Mouse (Mus musculus): ENCODE results near the gene 2610528A11Rik.
"Not testable (repeated sequence)": the region's sequence is repeated elsewhere in the genome, so short reads cannot be mapped to it uniquely, and the experiment has no call there.

The 2610528A11Rik gene

DNA sequence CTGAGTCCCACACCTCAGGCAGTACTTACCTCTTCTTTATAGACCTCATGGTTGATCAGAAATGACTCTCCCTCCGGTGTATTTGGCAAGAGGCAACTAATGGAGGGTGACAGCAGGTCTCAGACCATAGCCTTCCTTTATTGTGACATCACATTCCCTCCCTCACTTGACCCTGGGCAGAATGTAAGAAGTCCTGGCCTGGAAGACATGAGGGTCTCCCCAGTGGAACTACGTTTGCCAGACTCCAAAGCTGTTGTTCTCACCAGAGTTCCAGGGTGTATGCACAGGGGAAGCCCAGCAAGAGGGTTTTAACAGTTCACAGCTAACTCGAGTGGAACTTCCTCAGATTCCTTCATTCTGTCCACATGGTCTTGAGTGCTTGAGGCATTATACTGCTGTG lies at the start of gene 2610528A11Rik:
Gene 2610528A11Rik, minus strand, starts transcription at position 101 of the 400 bp plus-strand sequence.
- no peak for DNase-seq (ENCODE audit: low spot score in 2 of 2)

- DNase-seq (ENCODE audit: low spot score in 2 of 2) = no peak
These were observed 49.6 kb upstream of the 2610528A11Rik start for GRCm38 (mm10) chr14:37163277-37163956.

DNA sequence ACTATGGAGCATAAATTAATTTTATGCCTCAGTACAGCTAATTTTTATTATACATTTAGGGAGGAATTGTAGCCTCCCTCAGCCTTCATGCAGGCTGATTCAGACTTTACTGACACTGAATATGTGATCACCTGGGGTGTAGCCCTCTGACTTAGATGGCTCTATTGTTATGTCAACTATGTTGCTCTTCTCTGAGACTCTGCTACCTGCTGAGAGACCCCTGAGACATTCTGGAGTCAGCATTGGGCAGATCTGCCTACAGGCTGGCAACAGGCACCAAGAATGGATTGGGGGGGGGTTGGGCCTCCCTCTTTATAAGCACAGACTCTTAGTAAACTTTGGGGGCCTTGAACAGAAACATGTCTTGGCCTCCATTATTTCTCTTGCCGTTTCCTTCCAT lies 40.6 kb upstream of the 2610528A11Rik start:
- DNase-seq (ENCODE audit: low spot score in 2 of 2) = no peak

- DNase-seq (ENCODE audit: low spot score in 2 of 2) = no peak
These were observed 25.4 kb upstream of the 2610528A11Rik start for GRCm38 (mm10) chr14:37139051-37139710.

GRCm38 (mm10) chr14:37137596-37137995 lies 23.8 kb upstream of the 2610528A11Rik start:
- DNase-seq (ENCODE audit: low spot score in 2 of 2) = not testable (repeated sequence)

DNA sequence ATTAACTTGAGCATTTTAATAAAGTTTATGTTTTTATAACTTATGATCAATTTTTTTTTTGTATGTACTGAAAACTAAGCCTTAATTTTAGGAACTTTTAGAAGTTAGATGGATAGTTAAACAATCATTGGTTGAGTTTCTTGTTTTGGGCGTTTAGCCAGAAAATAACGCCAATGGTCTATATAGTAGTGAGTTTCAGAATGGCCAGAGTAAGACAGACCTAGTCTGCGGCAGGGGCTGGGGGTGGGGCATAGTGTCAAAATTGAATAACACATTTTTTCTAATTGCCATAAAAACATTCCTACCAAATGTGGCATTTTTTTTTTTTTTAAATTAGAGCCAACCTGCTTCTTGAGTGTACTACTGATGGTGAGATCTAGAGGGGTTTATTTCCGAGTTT lies 22.3 kb upstream of the 2610528A11Rik start:
- DNase-seq (ENCODE audit: low spot score in 2 of 2) = no peak

- no peak for DNase-seq (ENCODE audit: low spot score in 2 of 2)
These were observed 21.8 kb upstream of the 2610528A11Rik start for GRCm38 (mm10) chr14:37135671-37136070.

DNA sequence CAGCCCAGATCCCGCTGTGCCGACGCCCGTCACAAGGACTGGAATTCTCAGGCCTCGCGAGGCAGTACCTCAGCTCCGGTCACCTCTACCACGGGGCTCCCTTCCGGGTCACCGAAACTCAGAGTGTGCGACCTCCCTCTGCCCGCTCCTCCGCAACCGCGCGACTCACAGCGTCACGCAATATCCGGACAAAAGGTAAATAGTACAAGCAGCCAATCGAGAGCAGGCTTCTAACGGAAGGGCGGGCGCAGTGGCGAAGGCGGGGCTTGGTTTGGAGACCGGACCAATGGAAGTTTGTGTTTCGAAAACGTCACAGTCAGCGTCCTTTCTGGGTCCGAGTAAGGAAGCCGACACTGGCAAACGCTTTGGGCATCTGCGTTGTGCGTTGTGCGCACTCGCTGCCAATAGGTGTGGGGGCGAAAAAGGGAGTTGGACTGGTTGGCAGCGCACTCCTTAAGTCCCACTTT lies 21.3 kb upstream of the 2610528A11Rik start, which contains the start of gene Ghitm:
Gene Ghitm, minus strand, starts transcription at position 146 of the 467 bp plus-strand sequence.
- peak; percentile 98 for DNase-seq (ENCODE audit: low spot score in 2 of 2)

DNA sequence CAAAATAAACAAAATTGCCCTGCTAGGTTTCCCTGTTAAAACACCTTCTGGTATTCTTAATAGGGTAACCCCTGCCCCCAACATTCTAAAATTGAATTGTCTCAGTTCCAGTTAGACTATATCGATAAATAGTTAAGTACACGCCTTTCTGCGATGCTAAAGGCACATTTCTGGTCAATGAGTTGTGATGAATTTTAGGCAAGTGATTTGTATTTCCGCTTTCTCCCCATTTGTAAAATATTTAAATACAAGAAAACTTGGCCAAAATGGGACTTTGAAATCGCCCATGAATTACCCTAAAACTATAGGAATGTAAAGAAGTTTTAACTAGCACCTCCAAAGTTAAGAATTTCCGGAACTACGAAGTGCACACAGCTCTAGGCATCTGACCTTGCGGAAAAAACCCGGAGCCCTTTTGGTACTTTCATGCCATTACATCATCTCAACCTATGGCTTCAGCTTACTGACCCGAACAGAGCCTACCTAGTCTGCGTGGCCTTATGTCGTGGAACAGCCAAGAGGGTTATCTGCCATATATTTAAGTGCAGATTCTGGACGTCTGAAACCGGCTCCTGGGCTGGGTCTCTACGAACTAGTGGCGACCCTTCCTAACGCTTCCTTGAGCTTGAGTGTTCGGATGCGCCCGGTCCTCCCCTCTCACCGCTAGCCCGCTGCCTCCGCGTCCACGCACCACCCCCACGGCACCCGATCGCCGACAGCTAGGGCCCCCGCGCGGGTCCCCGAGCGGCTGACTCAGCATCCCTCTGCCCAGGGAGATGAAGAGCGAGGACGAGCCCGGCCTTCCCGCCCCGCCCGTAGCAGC lies 20.7 kb upstream of the 2610528A11Rik start:
- DNase-seq (ENCODE audit: low spot score in 2 of 2) = no peak

GRCm38 (mm10) chr14:37127652-37128051 lies 13.8 kb upstream of the 2610528A11Rik start:
- DNase-seq (ENCODE audit: low spot score in 2 of 2) = peak in 1 of 2 experiments; percentile 37

DNA sequence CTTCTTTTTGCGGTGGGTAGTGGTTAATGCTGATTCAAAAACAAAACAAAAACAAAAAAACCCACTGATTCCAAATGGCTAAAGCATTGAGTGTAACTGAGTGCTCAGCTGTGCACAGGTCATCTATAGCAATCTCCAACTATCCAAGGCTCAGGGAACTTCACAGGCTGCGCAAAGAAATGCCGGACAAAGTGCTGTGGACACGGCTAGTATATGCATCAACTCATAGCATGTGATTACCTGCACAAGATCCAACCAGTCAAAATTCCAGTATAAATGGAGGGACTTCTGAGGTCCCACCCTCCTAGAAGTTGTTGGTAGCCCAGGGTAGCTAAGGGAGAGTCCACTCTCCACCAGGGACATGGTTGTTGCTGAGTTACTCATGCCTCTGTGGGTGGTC lies 5.4 kb upstream of the 2610528A11Rik start:
- no peak for DNase-seq (ENCODE audit: low spot score in 2 of 2)

DNA sequence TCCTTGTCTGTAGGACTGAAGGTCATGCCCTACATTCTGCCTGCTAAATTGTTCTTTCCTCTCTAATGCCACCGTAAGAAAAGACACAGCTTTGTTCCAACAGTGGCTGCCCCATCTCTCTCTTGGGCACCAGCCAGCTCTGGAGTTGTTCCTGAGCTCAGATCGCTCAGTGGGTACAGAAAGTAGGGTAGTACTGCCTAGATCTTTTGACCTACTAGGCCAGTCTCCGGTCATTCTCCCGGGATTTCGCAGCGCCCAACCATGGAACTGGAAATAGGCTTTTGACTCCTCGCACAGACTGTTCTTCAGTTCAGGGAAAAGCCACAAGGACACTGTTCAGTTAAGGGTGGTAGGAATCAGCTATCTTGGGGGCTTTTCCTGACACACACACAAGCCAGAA lies 891 bp downstream of the 2610528A11Rik start:
- DNase-seq (ENCODE audit: low spot score in 2 of 2) = no peak

- DNase-seq (ENCODE audit: low spot score in 2 of 2) = no peak
These were observed 2.5 kb downstream of the 2610528A11Rik start for GRCm38 (mm10) chr14:37111371-37111770.

DNA sequence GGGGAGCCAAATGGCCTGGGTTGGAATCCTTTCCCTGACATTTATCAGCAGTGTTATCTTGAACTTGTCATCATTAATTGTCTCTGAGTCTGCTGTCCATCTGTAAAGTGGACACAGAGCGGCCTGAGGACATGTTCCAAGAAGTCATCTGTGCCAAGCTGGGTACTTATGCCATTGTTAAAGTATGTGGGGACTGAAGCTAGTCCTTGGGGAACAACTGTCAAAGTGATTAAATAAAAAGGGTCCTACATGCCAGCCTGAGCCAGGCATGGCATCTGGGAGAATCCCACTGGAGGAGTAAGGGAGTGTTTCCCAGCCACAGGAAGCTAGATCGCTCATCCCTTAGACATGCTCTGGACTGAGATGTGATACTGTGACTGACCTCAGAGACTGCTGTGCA lies 3.4 kb downstream of the 2610528A11Rik start:
- no peak for DNase-seq (ENCODE audit: low spot score in 2 of 2)

DNA sequence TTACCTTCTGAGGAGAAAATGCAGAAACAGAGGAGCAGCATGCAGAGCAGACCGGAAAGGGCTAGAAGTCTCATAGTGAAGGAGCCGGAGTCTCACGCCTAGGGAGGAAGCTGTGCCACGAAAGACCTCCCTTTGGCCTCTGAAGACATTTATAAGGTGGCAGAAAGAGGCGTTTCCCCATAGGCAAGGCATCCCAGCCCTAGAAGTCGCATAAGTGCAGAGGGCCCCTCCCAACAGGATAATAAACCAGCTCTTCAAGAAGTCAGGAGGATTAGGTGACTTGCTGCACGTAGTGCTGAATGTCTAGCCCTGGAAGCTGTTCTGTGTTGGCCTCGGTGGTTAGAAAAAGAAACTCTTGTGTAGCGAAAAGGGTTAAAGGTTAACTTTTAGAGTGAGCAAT lies 3.8 kb downstream of the 2610528A11Rik start:
- no peak for DNase-seq (ENCODE audit: low spot score in 2 of 2)

DNA sequence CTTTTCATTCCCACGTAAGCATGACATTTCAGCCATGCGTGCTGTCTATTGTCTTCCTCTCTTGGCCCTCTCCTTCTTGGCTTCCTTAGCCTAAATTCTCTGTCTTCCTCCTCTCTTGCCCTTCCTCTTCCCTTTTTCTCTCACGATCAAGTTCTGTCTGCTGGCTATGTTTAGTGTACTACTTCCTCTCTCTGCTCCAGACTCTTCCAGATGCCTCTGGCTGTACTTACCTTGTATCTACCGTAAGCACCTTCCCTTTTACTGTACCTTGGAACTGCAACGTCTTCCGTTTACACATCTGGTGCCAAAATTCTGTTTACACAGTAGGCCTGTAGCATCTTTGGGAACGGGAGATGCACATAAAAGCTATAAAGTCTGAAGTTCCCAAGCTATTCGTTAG lies 4.4 kb downstream of the 2610528A11Rik start:
- no peak for DNase-seq (ENCODE audit: low spot score in 2 of 2)

DNA sequence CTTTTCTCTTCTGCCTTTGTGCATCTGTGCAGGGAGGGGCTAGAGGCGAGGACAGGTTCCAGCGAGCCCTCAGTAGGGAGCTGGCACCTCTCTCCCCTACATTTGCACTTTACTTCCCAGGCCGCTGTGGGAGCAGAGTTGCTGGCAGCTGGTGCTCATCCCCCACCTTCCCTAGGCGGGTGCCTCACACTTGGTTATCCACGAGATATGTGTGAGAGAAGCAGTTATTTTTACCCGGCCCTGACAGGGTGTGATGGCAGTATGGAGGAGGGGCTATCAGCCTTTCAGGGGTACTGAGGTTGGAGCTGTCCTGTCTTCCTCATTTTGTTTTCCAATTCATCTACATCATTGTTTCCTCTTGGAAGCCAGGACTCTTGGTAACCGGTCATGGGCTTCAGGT lies 8.0 kb downstream of the 2610528A11Rik start:
- peak in 1 of 2 experiments; percentile 19 for DNase-seq (ENCODE audit: low spot score in 2 of 2)

DNA sequence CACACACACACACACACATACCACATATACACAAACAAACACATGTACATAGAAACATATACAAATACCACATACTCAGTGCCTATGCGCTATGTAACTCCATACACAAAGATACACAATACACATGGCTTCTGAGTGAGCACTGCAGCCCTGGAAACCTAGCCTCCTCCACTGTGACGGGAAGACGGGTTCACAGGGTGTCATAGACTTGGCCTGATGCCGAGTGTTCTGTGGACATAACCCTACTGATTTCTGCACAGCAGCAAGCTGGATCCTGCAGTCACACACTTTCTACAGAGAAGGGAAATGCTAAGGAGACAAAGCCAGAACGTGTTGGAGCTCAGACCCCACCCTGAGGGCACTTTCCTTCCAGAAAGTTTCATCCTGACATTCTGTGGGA lies 9.1 kb downstream of the 2610528A11Rik start:
- DNase-seq (ENCODE audit: low spot score in 2 of 2) = no peak

- DNase-seq (ENCODE audit: low spot score in 2 of 2) = no peak
These were observed 11.3 kb downstream of the 2610528A11Rik start for GRCm38 (mm10) chr14:37102484-37102883.

GRCm38 (mm10) chr14:37101531-37101930 lies 12.3 kb downstream of the 2610528A11Rik start:
- DNase-seq (ENCODE audit: low spot score in 2 of 2) = no peak

DNA sequence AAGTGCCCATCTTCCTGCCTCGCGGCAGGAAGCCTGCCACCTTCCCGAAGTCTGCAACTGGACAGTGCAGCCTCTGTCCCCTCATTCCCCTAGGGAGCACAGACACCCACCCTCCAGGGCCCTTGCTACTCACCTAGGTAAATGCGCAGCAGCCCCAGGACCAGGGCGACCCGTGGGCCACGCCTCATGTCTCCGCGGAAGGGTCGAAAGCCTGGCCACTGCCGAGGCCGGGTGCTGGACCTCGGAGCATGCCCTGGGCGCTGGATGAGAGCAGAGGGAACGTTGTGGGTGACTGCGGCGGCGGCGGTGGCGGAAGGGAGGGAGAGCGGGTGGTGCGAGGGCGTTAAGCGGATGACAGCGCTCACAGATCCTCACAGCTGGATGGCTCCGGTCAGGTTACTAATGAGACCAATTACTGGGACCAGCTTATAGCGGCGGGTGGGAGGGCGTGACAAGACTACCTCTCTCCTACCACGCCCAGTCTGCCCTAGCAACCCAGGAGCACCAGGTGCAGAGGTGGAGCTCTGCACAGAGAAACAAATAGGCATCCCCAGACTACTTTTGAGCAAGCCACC lies 15.8 kb downstream of the 2610528A11Rik start, which contains the start of gene Cdhr1:
Gene Cdhr1, minus strand, starts transcription at position 392 of the 575 bp plus-strand sequence.
- peak in 1 of 2 experiments; percentile 14 for DNase-seq (ENCODE audit: low spot score in 2 of 2)

DNA sequence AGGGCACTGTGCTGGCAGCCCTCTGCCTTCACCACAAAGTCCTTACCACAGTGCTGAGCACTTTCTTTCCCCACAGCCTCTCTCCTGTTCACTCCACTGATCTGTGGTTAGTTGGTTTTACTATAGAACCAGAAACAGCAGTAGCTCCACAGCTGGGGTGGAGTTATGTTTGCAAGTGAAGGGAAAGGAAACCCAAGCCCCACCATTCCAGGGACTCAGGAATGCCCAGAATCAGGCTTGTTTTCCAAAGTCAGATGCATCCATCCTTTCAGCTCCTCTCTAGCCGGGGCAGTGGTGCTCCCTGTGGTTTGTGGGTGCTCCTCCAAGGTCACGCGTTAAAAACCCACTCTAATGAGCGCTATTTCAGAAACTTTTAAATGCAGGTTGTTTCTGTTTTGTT lies 18.3 kb downstream of the 2610528A11Rik start:
- DNase-seq (ENCODE audit: low spot score in 2 of 2) = no peak

Data from frontal cortex, postnatal 14 days (tissue).